Mouse (Mus musculus): ENCODE measurements around the gene Wdr18.

Wdr18 gene

DNA sequence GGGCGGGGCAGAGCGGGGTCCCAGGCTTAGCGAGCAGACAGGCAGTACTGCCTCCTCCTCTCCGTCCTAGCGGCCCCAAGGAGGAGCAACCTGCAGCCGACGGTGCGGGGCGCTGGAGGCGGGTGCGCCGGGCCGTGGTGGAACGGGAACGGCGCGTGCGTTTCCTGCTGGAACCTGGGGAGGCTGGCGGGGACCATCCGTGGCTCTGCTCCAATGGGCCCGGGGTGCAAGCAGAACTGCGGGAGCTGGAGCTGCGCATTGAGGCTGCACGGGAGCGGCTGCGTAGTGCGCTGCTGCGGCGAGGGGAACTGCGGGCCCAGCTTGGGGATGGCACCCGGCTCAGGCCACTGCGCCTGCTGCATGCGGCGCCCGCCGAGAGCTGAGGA lies 16.8 kb downstream of the Wdr18 start:
- DNase-seq (ENCODE audit: low read depth in 1 of 2, low spot score in 2 of 2), result no peak

DNA sequence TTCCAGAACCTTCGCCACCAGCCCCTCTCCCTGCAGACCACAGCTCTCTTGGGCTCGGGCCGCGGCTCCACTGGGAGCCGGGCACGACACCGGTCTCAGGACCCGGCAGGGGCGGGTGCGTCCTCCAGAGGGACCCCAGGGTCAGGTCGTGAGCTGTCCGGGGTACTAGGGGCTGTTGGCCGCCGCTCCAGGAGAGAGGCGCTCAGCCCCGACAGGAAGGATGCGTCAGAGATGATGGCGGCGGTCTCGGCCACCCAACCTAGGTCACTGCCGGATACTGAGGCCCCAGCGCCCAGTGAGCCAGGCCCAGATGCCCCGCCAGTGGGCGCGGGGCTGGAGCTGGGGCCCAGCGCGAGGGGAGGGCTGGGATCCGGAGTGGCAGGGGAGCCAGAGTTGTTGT lies 17.4 kb downstream of the Wdr18 start:
- no peak for DNase-seq (ENCODE audit: low read depth in 1 of 2, low spot score in 2 of 2)

DNA sequence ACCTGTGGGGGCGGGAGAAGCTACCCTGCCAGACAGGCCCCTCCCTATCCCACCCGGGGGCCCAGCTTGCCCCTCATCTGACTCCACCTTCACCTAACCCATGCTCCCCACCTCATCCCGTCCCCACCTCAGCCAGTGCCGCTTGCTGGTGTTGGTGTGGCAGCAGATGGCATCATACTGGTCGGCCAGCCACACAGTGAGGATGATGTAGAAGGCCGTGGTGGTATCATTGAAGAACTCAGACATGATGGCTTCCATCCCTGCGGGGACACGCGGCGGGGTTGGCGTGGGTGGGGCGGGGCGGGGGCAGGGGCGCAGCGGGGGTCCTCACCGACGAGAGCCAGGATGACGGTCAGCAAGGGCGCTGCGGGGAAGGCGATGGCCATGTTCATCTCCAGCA lies 18.1 kb downstream of the Wdr18 start:
- no peak for DNase-seq (ENCODE audit: low read depth in 1 of 2, low spot score in 2 of 2)

DNA sequence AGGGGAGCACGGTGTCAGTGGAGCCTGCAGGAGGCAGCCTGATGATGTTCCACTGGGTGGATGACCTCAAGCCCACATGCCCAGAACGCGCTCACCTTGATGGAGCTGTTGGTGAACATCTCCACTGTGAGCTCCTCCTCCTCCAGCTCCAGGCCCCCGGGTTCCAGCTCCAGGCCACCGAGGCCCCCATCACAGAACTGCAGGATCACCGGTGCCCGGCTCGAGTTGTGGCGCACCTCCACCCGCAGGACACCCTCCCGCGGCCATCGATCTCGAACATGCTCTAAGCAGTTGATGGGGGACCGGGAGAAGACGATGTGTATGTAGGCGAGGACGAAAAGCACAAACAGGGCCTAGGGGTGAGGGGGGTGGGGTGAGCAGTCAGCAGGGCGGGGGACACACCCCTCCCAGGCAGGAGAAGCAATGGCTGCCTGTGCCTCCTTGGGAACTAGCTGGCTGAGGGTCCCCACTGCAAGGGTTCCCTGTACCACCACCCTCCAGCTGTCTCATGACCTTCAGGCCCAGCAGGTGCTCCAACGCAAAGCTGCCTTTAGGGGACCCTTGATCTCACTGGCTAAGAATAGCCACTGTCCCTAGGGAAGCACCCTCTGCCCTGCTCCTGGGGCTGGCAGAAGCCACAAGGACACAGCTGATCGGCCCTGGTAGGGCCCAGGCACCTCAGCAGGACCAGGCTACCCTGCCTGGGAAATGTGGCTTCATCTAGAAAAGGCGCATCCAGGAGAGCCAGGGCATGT lies 19.6 kb downstream of the Wdr18 start:
- DNase-seq (ENCODE audit: low read depth in 1 of 2, low spot score in 2 of 2), result no peak

DNA sequence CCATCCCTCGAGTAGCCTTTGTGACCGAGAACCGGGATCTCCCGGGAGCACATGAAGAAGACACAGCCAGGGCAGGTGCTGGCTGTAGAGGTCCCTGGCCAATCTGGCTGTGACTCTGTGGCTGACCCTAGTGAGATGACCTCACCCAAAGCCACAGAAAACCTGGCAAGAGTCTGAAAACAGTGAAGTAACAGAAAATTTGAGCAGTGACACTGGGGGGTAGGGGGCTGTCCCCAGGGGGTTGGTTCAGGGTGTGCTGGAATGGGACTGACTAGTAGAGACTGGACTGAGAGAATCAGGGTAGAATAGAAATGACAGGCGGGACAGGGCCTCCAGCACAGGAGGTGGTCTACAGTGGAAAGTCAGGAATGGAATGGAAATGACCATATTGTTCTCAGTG lies 23.3 kb downstream of the Wdr18 start:
- DNase-seq (ENCODE audit: low read depth in 1 of 2, low spot score in 2 of 2), result no peak

DNA sequence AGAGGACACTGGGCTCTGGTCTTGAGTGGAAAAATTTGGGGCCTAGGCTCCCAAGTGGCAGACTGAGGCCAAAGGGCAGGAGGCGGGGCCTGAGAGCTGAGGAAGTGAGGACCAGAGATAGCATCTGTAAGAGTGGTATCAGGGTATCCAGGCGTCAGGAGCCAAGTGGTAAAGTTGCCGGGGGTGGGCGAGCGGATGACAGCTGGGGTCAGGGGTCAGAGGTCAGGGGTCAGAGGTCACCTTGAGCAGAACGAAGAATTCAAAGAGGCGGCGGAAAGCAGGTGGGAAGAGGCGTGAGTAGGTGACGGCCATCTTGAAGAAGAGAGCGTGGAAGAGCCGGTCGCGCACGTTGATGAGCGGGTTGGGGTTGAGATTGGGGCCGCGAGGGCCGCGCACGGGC lies 23.7 kb downstream of the Wdr18 start:
- peak in 1 of 2 experiments; percentile 62 for DNase-seq (ENCODE audit: low read depth in 1 of 2, low spot score in 2 of 2)

DNA sequence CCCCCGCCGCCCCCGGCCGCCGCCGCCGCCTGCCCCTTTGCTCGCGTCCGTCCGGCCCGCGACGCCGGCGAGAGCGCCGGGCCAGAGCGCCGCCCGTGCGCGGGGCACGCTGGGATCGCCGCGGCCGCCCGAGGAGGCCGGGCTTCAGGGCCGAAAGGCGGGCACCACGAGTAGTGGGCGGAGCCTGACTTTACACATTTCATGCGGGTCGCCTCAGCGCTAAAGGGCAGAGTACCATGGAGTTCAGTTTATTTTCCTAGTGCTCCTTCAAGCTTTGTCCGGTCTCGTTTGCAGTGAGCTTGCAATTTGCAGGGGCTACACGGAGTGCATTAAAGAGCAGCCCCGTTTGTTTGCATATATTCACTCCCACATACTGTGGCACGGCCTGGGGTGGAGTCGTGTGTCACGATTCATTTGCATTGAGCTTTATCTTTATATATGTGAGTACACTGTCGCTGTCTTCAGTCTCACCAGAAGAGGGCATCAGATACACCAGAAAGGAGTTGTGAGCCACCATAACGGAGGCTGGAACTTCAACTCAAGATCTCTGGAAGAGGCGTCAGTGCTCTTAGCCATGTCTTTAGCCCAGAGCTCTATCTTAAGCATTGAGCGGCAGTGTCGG lies 24.4 kb downstream of the Wdr18 start, which contains the start of gene Tmem259:
Gene Tmem259 (minus strand): TSS at position 136 of the 622 bp plus-strand sequence.
- peak in 1 of 2 experiments; percentile 79 for DNase-seq (ENCODE audit: low read depth in 1 of 2, low spot score in 2 of 2)

DNA sequence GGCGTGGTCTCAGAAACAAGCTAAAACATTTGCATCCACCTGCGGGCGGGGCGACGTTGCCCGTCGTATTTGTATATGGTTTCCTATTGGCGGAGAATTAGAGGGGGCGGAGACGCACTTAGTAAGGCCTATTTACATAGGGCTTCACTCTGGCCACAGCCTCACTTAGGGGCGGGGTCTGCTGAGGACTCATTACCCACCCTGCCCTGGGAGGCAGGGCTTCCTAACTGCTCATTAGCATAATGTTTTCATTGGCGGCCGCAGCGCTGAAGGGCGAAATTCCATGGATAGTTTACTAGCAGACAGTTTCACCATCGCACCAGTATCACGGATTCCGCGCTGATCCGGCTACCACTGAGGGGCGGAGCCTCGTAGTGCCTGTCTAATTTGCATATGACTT lies 24.9 kb downstream of the Wdr18 start:
- peak; percentile 91 to 92 for DNase-seq (ENCODE audit: low read depth in 1 of 2, low spot score in 2 of 2)

DNA sequence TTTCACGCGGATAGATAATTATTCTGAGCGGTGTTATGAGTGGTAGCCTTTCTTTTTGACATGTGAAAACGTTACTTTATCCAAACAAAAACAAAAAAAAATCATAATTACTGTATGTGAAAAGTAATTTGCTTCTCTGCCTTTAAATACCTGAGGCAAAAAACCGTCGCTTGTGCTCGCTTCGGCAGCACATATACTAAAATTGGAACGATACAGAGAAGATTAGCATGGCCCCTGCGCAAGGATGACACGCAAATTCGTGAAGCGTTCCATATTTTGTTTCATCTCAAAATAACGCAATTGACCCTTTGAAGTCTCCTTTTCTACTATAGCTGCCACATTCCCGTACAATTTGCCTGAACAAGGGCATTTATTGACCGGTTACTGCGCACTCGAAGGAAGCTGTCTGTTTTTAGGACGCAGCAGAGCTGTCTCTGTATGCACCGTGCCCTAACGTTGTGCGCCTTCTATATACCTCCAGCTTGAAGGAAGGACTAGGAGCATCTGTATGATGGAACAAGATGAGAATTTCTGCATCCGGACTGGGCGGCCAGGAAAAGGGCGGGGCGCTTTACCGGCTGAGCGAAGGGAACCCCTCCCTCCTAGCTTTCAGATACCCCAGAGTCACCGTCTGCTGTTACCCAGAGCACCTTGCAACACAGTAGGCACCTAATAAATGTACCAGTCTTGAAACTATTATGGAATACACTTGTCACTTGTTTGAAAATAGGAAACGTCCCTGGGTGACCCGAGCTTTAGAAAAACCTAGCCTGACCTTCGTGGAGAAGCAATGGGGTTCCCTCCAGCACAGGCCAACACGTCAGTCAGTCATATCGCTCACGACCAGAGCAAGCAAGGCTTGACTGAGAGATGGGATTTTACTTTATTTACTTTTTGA lies 25.6 kb downstream of the Wdr18 start:
- DNase-seq (ENCODE audit: low read depth in 1 of 2, low spot score in 2 of 2), result peak in 1 of 2 experiments; percentile 43

DNA sequence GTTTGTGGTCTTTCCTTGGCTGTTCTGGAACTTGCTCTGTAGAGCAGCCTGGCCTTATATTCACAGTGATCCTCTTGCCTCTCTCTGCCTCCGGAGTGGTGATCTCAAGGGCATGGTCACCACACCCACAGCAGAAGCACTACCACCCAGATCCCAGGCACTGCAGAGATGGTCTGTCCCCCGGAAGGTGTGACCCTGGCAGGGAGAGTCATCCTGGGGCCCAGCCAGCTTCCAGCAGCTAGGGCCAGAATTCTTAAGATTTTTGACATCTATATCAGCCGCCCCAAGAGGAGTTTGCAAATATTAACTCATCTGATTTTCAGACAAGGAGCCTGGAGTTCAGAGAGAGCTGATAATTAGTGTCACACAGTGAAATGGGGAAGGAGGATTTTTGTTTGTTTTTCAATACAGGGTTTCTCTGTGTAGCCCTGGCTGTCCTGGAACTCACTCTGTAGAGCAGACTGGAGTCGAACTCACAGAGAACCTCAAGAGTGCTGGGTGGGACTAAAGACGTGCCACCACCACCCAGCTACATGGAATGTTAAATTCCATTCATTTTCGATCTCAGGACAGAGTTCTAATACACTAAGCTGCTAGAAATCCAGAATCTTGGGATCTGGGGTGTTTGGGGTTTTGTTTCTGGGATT lies 26.4 kb downstream of the Wdr18 start:
- no peak for DNase-seq (ENCODE audit: low read depth in 1 of 2, low spot score in 2 of 2)

DNA sequence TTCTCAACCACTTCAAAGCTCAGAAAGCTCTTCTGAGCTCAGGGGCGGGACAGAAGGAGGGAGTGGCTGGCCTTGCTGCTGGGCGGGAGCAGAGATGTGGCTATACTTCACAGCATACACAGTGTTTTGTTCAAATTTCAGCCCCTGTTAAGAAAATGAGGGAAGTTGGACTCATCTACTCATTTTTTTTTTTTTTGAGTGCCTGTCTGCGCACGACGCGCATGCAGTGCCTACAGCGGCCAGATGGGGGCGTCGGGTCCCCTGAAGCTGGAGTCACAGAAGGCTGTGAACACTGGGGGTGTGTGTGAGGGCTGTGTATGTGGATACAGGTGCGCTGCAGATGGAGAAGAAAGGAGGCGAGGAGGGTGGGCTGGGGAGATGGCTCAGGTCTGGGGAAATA lies 27.0 kb downstream of the Wdr18 start:
- DNase-seq (ENCODE audit: low read depth in 1 of 2, low spot score in 2 of 2), result peak; percentile 74 to 93

DNA sequence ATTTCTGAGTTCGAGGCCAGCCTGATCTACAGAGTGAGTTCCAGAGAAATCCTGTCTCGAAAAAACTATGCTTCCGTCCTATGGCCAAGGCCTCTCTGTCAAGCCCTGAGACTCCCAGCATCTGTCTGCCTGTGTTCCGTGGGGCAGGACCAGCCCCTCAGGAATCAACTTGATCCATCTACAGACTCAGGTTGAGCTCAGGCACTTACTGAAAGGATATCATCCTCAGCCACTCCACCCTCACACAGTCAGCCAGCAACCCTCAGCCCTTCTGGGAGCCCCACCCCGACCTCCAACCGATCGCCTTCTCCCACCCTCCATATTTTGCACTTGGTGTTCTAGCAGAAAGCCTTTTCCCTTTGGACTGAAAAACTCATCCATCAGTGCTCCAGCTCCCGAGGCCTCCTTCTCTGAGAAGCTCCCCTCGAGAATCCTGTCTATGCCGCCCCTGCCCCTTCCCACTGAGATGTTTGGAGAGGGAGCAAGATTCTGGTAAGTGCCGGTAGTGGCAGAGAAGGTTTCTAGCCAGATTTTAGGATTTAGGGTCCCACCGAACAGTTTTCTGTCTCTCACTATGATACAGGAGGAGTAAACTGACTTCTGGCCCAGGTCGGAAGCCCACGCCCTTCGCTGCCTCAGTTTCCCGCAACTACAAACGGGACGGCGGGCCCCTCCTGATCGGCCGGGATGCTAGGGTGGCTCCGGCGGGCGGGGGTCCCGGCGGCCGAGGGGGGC lies 28.0 kb downstream of the Wdr18 start:
- DNase-seq (ENCODE audit: low read depth in 1 of 2, low spot score in 2 of 2), result no peak

DNA sequence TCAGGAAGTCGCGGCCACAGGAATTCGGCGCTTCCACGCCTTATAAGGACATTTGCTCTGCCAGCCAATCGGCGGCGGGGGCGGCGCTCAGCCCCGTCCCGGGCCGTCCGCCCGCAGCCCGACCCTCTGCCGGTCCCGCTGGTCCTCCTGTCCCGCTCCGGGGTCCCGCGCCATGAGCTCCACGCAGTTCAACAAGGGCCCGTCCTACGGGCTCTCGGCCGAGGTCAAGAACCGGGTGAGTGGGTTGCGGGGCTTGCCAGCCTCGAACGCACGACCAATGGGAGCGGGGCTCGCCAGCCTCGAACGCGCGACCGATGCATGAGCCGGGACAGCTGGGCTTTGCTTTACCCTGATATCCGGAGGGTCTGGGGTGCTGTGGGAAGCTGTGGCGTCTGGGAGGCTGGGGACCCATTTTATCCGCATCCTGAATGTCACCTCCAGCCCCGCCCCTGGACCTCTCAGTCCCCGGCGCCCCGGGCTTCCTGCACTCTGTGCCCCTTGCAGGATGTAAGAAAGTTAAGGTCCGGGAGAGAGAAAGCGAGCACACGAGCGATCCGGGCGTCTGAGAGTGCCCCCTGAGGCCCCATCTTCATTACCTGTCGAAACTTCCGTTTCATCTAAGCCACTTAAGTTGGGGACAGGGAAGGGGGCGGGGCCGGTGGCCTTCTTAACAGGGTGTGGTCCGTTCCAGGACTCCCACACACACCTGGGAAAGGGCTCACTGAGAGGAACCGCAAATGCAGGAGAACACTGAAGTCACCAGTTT lies 28.7 kb downstream of the Wdr18 start, which contains the start of gene Cnn2:
Gene Cnn2 (plus strand): TSS at position 79 of the 766 bp plus-strand sequence.
- no peak for DNase-seq (ENCODE audit: low read depth in 1 of 2, low spot score in 2 of 2)

DNA sequence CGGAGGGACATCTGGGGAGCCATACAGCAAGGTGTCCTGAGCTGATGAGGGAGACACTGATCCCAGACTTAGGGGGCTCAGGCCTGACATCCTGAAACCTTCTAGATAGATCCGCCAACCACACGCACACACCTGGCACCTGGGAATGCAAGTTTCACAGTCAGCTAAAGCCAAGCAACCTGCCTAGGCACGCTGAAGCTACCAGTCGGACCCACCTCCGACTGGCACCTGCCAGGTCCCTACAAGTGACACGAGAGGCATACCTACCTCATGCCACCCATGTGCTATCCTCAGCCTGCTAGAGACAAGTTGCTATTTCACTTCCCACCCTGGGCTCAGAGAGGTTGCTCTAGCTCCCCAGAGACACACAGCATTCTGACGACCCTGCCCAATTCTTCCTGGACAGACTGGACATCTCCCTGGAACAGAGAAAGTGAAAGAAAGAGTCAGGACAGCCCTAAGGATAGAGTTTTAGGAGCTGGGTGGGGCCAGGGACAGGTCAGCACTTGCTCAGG lies 29.4 kb downstream of the Wdr18 start:
- DNase-seq (ENCODE audit: low read depth in 1 of 2, low spot score in 2 of 2), result no peak

DNA sequence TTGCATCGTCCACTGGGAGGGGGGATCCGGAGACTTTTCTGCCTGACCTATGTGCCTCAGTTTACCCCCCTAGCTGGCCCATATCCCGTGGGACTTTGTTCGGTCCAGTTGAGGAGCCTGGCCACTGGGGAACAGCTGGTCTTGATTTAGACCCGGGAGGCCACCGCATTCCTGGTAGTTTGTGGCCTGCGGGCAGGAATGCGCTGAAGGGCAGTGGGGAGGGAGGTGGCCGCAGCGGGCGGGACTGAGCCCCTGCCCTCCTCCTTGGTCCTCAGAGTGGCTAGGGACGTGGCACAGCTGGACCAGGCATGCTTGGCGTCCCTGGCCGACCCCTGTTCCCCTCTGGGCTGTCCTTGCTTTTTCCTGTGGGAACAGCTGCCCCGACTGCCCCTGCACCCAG lies 29.9 kb downstream of the Wdr18 start:
- DNase-seq (ENCODE audit: low read depth in 1 of 2, low spot score in 2 of 2), result no peak

DNA sequence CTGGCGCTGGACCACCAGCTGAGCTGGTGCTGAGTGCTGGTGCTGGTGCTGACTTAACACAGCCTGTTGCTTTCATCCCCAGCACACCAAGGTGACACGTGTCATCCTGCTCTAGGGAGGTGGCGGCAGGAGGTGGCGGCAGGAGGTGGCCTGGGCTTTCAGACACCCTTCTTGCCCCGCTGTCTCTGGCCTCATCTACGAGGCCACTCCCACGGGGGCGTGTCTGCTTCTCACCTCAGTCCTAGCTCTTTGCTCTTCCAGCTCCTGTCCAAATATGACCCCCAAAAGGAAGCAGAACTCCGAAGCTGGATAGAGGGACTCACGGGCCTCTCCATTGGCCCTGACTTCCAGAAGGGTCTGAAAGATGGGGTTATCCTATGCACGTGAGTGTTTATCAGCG lies 31.1 kb downstream of the Wdr18 start:
- no peak for DNase-seq (ENCODE audit: low read depth in 1 of 2, low spot score in 2 of 2)

DNA sequence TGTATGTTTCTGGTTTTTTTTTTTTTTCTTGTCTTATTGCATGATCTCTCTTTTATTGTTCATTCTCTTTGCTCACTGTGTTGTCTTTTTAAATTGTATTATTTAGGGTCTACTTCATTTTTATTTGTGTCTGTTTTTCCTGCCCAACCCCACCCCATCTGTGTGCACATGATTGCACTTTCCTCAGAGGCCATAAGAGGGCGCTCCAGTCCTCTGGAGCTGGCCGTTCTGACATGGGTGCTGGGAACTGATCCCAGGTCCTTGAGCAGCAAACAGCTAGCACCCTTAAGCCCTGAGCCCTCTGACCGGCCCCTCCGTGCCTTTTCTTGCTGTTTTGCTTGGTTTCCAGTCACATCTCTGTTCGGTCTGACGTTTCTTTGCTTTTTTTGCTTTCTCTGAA lies 31.6 kb downstream of the Wdr18 start:
- no peak for DNase-seq (ENCODE audit: low read depth in 1 of 2, low spot score in 2 of 2)

DNA sequence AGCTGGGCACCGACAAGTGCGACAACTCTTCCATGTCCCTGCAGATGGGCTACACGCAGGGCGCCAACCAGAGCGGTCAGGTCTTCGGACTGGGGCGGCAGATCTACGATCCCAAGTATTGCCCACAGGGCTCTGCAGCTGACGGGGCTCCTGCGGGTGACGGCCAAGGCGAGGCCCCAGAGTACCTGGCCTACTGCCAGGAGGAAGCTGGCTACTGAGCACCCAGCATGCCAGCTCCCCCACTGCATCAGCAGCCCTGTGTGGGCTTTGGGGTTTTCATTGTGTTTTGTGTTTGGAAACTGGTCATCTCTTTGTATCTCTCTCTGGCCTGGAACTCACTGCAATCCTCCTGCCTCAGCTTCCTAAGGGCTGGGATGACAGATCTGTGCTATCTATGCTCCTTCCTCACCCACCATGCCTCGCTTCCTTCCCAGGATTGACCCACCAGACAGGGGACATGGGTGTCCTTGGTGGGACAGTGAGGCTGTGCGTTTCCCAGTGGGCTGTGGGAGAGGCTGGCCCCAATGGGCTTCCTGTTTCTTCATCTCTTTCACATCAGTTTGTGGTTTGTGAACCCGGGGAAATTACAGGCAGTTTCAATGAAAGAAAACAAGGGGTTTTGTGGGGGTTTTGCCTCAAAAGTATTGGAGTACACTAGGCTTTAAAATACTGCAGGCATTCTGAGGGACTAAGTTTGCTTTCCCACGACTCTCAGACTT lies 34.6 kb downstream of the Wdr18 start:
- peak in 1 of 2 experiments; percentile 55 for DNase-seq (ENCODE audit: low read depth in 1 of 2, low spot score in 2 of 2)

DNA sequence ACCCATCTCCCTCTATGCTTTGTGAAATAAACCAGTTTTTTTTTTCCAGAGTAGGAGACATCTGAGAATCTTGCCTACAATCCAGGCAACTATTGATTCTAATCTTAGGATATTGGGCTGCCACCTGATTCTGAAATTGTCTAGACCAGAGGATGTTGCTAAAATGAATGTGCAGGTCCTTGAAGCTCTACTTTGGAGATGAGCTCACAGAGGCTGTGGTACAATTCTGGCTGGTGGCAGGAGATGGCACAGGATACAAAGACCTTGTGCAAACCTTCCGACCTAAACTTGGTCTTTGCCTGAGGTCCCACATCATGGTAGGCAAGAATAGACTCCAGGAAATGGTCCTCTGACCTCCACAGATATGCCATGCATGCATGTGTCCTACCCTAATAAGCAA lies 35.7 kb downstream of the Wdr18 start:
- no peak for DNase-seq (ENCODE audit: low read depth in 1 of 2, low spot score in 2 of 2)
